Mouse (Mus musculus): ENCODE measurements around the gene Matn1. TPM values are rescaled to one million over a fixed set of nuclear protein-coding genes. Genes with fewer than 3 reads are reported as not detected.

Gene Matn1
- polyA plus RNA-seq (2014; fragmentation: Nextera tagmentation; extraction: Ambion mirVana): not detected in 2 replicates

DNA sequence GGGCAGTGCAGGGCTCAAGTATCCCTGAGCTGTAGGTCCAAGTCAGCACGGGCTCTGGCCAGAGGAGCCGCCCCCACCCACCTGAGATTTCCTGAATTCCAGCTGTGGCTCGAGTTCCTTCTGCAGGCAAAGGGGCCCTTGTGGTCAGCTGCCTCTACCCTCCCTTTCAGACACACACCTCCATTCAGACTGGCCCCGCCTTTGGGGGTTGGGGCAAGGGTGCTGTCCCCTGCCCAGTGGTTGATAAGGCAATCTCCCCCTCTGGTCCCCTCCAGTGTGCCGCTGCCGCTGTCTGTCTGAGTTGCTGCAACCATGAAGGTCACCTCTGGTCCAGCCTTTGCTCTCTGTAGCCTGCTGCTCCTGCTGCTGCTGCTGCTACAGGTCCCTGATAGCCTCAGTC, at the start of gene Matn1:
Gene Matn1 (plus strand): TSS at position 274 of the 400 bp plus-strand sequence.
- no peaks in the 10 kb centered on the region for H3K4me1 ChIP-seq (replicated peaks; ENCODE audit: control insufficient read depth, insufficient read depth, low read length)
- no peaks in the 10 kb centered on the region for H3K9me3 ChIP-seq (ENCODE audit: control insufficient read depth, low read length)
- H3K27me3 ChIP-seq (ENCODE audit: control insufficient read depth, insufficient read depth, low read length): peaks cover 2% of the 10 kb centered on the region; the same call in 1 of the 2 replicates
- no peaks in the 10 kb centered on the region for H3K36me3 ChIP-seq (ENCODE audit: control insufficient read depth, insufficient read depth, low read length)
- H3K4me2 ChIP-seq (ENCODE audit: low read depth, low read length, severe bottlenecking): no peak within 1 kb of the TSS
- WGBS: 46% methylated on average over 6 of the region's 6 CpGs
- no peak for ATAC-seq (replicated peaks; ENCODE audit: low FRiP score)
- no peak within 1 kb of the TSS for H3K27ac ChIP-seq (ENCODE audit: low read depth, low read length)
- no peak for DNase-seq (ENCODE audit: low spot score)
- H3K4me3 ChIP-seq (ENCODE audit: low read depth, low read length): no peak within 1 kb of the TSS
- H3K9ac ChIP-seq (ENCODE audit: low read length): no peak within 1 kb of the TSS

DNA sequence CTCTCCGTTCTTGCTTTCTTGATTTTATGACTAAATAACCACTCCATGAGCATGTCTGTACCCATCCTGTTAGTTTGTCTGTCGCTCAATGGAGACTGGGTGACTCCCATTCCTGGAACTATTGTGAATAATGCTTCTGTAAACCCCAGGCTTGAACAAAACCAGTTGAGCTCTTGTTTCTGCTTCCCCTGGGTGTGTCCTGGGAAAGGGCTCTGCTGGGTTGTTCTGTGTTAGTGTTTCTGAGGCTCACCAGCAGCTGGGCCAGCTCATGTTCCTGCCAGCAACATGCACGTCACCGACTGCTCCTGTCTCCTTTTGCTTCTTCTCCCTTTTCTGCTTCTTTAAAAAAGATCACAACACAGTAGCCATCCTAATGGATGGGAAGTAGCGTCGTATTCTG, 48.5 kb upstream of the Matn1 start:
- no peaks in the 10 kb centered on the region for H3K36me3 ChIP-seq (ENCODE audit: control insufficient read depth, insufficient read depth, low read length)
- H3K9ac ChIP-seq (ENCODE audit: low read length): no peak overlapping the region
- no peak for ATAC-seq (replicated peaks; ENCODE audit: low FRiP score)
- H3K4me3 ChIP-seq (ENCODE audit: low read depth, low read length): no peak overlapping the region
- WGBS: 96% methylated on average over 6 of the region's 6 CpGs
- H3K27me3 ChIP-seq (ENCODE audit: control insufficient read depth, insufficient read depth, low read length): no peaks in the 10 kb centered on the region
- H3K27ac ChIP-seq (ENCODE audit: low read depth, low read length): no peak overlapping the region
- H3K9me3 ChIP-seq (ENCODE audit: control insufficient read depth, low read length): no peaks in the 10 kb centered on the region
- no peak for DNase-seq (ENCODE audit: low spot score)
- H3K4me1 ChIP-seq (replicated peaks; ENCODE audit: control insufficient read depth, insufficient read depth, low read length): no peaks in the 10 kb centered on the region
- H3K4me2 ChIP-seq (ENCODE audit: low read depth, low read length, severe bottlenecking): no peak overlapping the region

DNA sequence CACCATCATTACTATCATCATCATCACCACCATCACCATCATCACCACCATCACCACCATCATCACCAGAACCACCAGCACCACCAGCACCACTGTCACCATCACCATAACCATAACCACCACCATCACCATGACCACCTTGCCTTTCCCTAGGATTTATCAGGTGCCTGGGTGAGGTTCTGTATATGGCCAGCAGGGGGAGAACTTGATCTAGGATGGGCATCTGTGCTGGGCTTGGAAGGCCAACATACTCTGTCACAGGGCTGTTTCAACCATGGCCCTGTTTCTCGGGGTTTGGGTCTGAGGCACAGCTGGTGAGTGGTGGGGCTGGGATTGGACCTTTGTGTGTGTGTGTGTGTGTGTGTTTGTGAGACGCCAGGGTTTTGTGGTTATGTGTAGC, 47.8 kb upstream of the Matn1 start:
- no peak for ATAC-seq (replicated peaks; ENCODE audit: low FRiP score)
- Histone ChIP-seq H3K27ac (ENCODE audit: low read depth, low read length) (no peak overlapping the region), H3K9ac (ENCODE audit: low read length) (no peak overlapping the region), H3K4me1 (replicated peaks; ENCODE audit: control insufficient read depth, insufficient read depth, low read length) (no peaks in the 10 kb centered on the region), H3K4me3 (ENCODE audit: low read depth, low read length) (no peak overlapping the region), H3K9me3 (ENCODE audit: control insufficient read depth, low read length) (no peaks in the 10 kb centered on the region), H3K4me2 (ENCODE audit: low read depth, low read length, severe bottlenecking) (no peak overlapping the region), H3K27me3 (ENCODE audit: control insufficient read depth, insufficient read depth, low read length) (no peaks in the 10 kb centered on the region), H3K36me3 (ENCODE audit: control insufficient read depth, insufficient read depth, low read length) (no peaks in the 10 kb centered on the region)
- 73% methylated on average over 2 of the region's 2 CpGs for WGBS
- DNase-seq (ENCODE audit: low spot score): peak; percentile 68

DNA sequence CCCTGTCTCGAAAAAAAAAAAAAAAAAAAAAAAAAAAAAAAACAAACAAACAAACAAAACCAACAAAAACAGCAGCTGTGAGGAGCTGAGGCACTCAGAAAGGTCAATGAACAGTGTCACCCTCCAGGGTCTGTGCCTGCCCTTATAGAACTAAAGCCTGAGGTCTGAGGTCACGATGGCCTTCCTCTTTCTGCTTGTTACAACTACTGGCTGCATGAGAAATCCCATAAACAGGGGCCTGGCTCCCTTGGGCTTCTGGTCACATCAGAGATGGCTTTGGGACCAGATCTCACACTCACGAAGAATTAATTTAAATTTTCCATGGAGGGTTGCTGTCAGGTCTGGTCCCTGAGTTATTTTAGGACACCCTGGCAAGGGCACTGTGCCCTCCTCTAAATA, 44.8 kb upstream of the Matn1 start:
- Histone ChIP-seq H3K27ac (ENCODE audit: low read depth, low read length) (no peak overlapping the region), H3K27me3 (ENCODE audit: control insufficient read depth, insufficient read depth, low read length) (no peaks in the 10 kb centered on the region), H3K9ac (ENCODE audit: low read length) (no peak overlapping the region), H3K4me1 (replicated peaks; ENCODE audit: control insufficient read depth, insufficient read depth, low read length) (0 out of 2 replicates have a peak, but pooled peaks cover 2% of the 10 kb centered on the region), H3K4me2 (ENCODE audit: low read depth, low read length, severe bottlenecking) (no peak overlapping the region), H3K36me3 (ENCODE audit: control insufficient read depth, insufficient read depth, low read length) (no peaks in the 10 kb centered on the region), H3K9me3 (ENCODE audit: control insufficient read depth, low read length) (no peaks in the 10 kb centered on the region), H3K4me3 (ENCODE audit: low read depth, low read length) (no peak overlapping the region)
- no peak for ATAC-seq (replicated peaks; ENCODE audit: low FRiP score)
- DNase-seq (ENCODE audit: low spot score): no peak
- 83% methylated on average over 2 of the region's 3 CpGs for WGBS

DNA sequence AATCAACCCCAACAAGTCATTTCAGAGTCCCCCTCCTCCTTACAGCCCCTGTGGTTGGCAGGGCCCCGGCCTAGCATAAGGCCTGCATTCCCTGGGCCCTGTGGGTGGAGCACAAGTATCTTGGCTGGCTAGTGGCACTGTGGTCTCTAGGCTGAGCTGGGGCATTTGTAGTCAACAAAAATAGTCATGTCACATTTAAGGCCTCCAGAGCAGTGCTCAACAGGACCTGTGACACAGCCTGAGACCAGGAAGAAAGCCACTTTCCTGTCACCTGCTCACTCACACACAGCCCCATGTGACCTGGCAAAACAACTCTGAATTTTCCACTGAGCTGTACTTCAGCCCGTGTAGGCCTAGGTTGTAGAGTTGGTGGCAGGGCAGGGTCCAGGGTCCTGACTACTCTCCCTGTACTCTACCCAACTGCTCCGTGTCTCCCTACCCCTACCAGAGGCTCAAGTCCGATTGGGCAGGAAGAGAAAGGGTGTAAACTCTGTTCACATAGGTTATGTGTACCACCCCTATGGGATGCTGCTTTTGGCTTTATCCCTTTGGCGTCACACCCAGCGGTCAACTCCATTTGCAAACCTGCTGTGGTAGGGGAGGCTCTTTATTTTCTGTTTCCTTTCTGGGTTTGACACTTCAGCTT, 44.3 kb upstream of the Matn1 start:
- Histone ChIP-seq H3K36me3 (ENCODE audit: control insufficient read depth, insufficient read depth, low read length) (no peaks in the 10 kb centered on the region), H3K4me1 (replicated peaks; ENCODE audit: control insufficient read depth, insufficient read depth, low read length) (0 out of 2 replicates have a peak, but pooled peaks cover 2% of the 10 kb centered on the region), H3K27me3 (ENCODE audit: control insufficient read depth, insufficient read depth, low read length) (no peaks in the 10 kb centered on the region), H3K9ac (ENCODE audit: low read length) (no peak overlapping the region), H3K4me3 (ENCODE audit: low read depth, low read length) (no peak overlapping the region), H3K9me3 (ENCODE audit: control insufficient read depth, low read length) (no peaks in the 10 kb centered on the region), H3K27ac (ENCODE audit: low read depth, low read length) (no peak overlapping the region), H3K4me2 (ENCODE audit: low read depth, low read length, severe bottlenecking) (no peak overlapping the region)
- ATAC-seq (replicated peaks; ENCODE audit: low FRiP score) (no peak), DNase-seq (ENCODE audit: low spot score) (no peak)
- 84% methylated on average over 6 of the region's 6 CpGs for WGBS

DNA sequence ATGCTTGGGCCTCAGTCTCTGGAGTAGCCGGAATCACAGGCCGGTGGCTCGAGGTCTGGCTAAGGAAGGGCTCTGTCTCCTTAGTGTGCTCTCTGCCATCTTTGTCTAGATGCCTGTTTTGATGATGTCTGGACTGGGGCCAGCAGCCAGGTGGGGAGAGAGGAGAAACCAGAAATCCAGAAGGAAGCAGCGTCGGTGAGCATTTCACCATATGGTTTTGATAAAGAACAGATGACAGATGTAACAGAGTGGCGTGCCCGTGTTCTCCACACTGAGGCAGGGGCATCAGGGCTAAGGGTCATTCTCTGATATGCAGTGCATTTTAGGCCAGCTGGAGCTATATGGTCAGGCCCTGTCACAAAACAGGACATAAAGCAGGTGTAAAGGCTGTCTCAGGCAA, 43.4 kb upstream of the Matn1 start:
- no peak for DNase-seq (ENCODE audit: low spot score)
- WGBS: 82% methylated on average over 7 of the region's 7 CpGs
- Histone ChIP-seq H3K4me1 (replicated peaks; ENCODE audit: control insufficient read depth, insufficient read depth, low read length) (0 out of 2 replicates have a peak, but pooled peaks cover 2% of the 10 kb centered on the region), H3K4me2 (ENCODE audit: low read depth, low read length, severe bottlenecking) (no peak overlapping the region), H3K36me3 (ENCODE audit: control insufficient read depth, insufficient read depth, low read length) (no peaks in the 10 kb centered on the region), H3K27me3 (ENCODE audit: control insufficient read depth, insufficient read depth, low read length) (no peaks in the 10 kb centered on the region), H3K27ac (ENCODE audit: low read depth, low read length) (no peak overlapping the region), H3K9ac (ENCODE audit: low read length) (no peak overlapping the region), H3K9me3 (ENCODE audit: control insufficient read depth, low read length) (no peaks in the 10 kb centered on the region), H3K4me3 (ENCODE audit: low read depth, low read length) (no peak overlapping the region)
- no peak for ATAC-seq (replicated peaks; ENCODE audit: low FRiP score)

DNA sequence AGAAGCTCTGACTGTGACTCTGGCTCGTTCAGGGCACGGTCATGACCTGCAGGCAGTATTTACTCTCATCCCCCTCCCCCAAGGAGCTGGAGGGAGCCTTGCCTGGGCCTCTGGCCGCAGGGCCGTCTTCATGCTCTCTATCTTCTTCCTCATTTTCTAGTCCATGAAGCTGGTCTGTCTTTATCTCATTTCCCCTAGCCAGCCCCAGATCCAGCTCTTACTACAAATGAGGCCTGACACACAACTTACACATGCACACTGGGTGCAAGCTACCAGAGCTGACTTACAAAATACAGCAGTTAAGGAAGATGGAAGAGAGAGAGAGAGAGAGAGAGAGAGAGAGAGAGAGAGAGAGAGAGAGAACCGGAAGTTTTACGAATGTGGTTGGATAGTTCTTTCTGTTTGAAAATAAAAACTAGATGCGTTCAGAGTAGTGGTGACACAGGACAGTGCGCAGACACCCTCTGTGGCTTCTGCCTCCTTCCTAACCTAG, 41.9 kb upstream of the Matn1 start:
- H3K4me2 ChIP-seq (ENCODE audit: low read depth, low read length, severe bottlenecking): no peak overlapping the region
- no peaks in the 10 kb centered on the region for H3K9me3 ChIP-seq (ENCODE audit: control insufficient read depth, low read length)
- no peaks in the 10 kb centered on the region for H3K27me3 ChIP-seq (ENCODE audit: control insufficient read depth, insufficient read depth, low read length)
- no peak for ATAC-seq (replicated peaks; ENCODE audit: low FRiP score)
- no peak overlapping the region for H3K27ac ChIP-seq (ENCODE audit: low read depth, low read length)
- DNase-seq (ENCODE audit: low spot score): no peak
- no peak overlapping the region for H3K4me3 ChIP-seq (ENCODE audit: low read depth, low read length)
- 0 out of 2 replicates have a peak, but pooled peaks cover 2% of the 10 kb centered on the region for H3K4me1 ChIP-seq (replicated peaks; ENCODE audit: control insufficient read depth, insufficient read depth, low read length)
- no peak overlapping the region for H3K9ac ChIP-seq (ENCODE audit: low read length)
- H3K36me3 ChIP-seq (ENCODE audit: control insufficient read depth, insufficient read depth, low read length): no peaks in the 10 kb centered on the region
- WGBS: 69% methylated on average over 8 of the region's 8 CpGs

DNA sequence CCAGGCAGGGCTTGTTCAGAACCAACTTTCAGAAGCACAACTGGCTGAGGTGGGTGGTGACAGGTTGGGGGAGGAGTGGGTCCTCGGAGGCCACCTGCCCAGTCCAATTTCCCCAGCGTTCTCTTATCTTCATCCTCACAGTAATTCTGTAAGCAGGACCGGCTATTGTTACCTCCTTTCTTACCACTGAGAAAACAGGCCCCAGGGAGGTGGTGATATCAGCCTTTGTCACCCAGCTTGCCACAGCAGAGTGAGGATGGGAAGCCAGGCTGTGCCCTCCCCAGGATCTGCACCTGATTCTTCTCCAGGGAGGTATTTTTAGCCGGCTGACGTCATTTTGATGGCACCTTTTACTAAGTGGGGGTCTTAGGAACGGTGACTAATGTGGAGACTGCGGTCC, 39.2 kb upstream of the Matn1 start:
- Histone ChIP-seq H3K9ac (ENCODE audit: low read length) (no peak overlapping the region), H3K36me3 (ENCODE audit: control insufficient read depth, insufficient read depth, low read length) (no peaks in the 10 kb centered on the region), H3K9me3 (ENCODE audit: control insufficient read depth, low read length) (no peaks in the 10 kb centered on the region), H3K4me2 (ENCODE audit: low read depth, low read length, severe bottlenecking) (no peak overlapping the region), H3K4me1 (replicated peaks; ENCODE audit: control insufficient read depth, insufficient read depth, low read length) (0 out of 2 replicates have a peak, but pooled peaks cover 2% of the 10 kb centered on the region), H3K27me3 (ENCODE audit: control insufficient read depth, insufficient read depth, low read length) (no peaks in the 10 kb centered on the region), H3K27ac (ENCODE audit: low read depth, low read length) (no peak overlapping the region), H3K4me3 (ENCODE audit: low read depth, low read length) (no peak overlapping the region)
- ATAC-seq (replicated peaks; ENCODE audit: low FRiP score): no peak
- 74% methylated on average over 7 of the region's 7 CpGs for WGBS
- DNase-seq (ENCODE audit: low spot score): no peak

DNA sequence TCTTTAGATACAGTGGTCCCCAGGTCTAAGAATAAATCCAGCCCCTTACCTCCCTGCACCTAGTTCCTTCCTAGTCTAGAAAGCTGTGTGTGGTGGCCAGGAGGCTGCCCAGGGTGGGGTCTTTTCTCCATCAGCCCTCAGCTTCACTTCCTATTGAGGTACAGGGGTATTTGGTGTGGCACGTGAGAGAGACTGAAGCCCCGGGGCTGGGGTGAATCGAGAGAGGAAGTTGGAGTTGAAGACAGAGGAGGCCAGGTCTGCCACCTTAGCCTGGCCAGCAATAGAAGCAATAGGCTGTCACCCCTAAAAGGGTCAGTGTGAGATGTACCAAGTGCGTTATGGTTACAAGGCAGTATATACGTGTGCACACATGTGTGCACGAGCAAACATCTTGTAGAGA, 38.3 kb upstream of the Matn1 start:
- Histone ChIP-seq H3K27ac (ENCODE audit: low read depth, low read length) (no peak overlapping the region), H3K36me3 (ENCODE audit: control insufficient read depth, insufficient read depth, low read length) (no peaks in the 10 kb centered on the region), H3K27me3 (ENCODE audit: control insufficient read depth, insufficient read depth, low read length) (no peaks in the 10 kb centered on the region), H3K4me1 (replicated peaks; ENCODE audit: control insufficient read depth, insufficient read depth, low read length) (0 out of 2 replicates have a peak, but pooled peaks cover 2% of the 10 kb centered on the region), H3K4me2 (ENCODE audit: low read depth, low read length, severe bottlenecking) (no peak overlapping the region), H3K9me3 (ENCODE audit: control insufficient read depth, low read length) (no peaks in the 10 kb centered on the region), H3K4me3 (ENCODE audit: low read depth, low read length) (no peak overlapping the region), H3K9ac (ENCODE audit: low read length) (no peak overlapping the region)
- DNase-seq (ENCODE audit: low spot score): no peak
- 87% methylated on average over 6 of the region's 6 CpGs for WGBS
- no peak for ATAC-seq (replicated peaks; ENCODE audit: low FRiP score)

Measured in forebrain, embryonic 11.5 days (tissue).